Mouse (Mus musculus): ENCODE data around the gene Crhr1.

- TF ChIP-seq MAX (IDR thresholded peaks at IDR 0.05; ENCODE audit: low read length) (no peak), RAD21 (IDR thresholded peaks at IDR 0.05; ENCODE audit: low read depth, low read length) (no peak), CTCF (IDR thresholded peaks at IDR 0.05 in 2 of 3, conservative IDR thresholded peaks at IDR 0.05 in 1 of 3; ENCODE audit: control insufficient read depth in 1 of 3, insufficient read depth in 1 of 3, low read depth in 2 of 3, low read length in 3 of 3, poor library complexity in 1 of 3, severe bottlenecking in 1 of 3) (no peak), SMC3 (IDR thresholded peaks at IDR 0.05; ENCODE audit: low read depth, low read length) (no peak), EP300 (IDR thresholded peaks at IDR 0.05; ENCODE audit: low read depth in 1 of 2, low read length in 2 of 2) (no peak), ZMIZ1 (IDR thresholded peaks at IDR 0.05; ENCODE audit: low read depth, low read length) (no peak), MXI1 (IDR thresholded peaks at IDR 0.05; ENCODE audit: low read depth, low read length) (no peak), BHLHE40 (IDR thresholded peaks at IDR 0.05; ENCODE audit: borderline replicate concordance, low read depth, low read length) (no peak), SIN3A (IDR thresholded peaks at IDR 0.05; ENCODE audit: low read length) (no peak), HCFC1 (IDR thresholded peaks at IDR 0.05; ENCODE audit: low read depth, low read length) (no peak)
Observed at GRCm38 (mm10) chr11:104110366-104110765, 22.3 kb upstream of the Crhr1 start.

Data from MEL (cell line).